Mouse (Mus musculus) retina, adult 2 months (tissue): ENCODE data around the gene Trap1.
"Not testable (repeated sequence)": the region's sequence is repeated elsewhere in the genome, so short reads cannot be mapped to it uniquely, and the experiment has no call there.

Source experiments
- DNase-seq: peaks from one replicate; pipeline ENCODE4 v3.0.0-alpha.2; 2012; ENCODE audit warnings: low read depth, low spot score

Gene Trap1

GRCm38 (mm10) chr16:4036807-4037206 lies 40.8 kb downstream of the Trap1 start, which contains the start of gene Dnase1:
Dnase1 (plus strand) TSS chr16:4036942.
- DNase-seq = no peak

- DNase-seq = no peak
These were observed 42.1 kb downstream of the Trap1 start for GRCm38 (mm10) chr16:4035575-4035974.

- DNase-seq = no peak
These were observed 43.2 kb downstream of the Trap1 start for GRCm38 (mm10) chr16:4034476-4034875.

GRCm38 (mm10) chr16:4033971-4034370 lies 43.7 kb downstream of the Trap1 start:
- no peak for DNase-seq

GRCm38 (mm10) chr16:4032341-4032748 lies 45.3 kb downstream of the Trap1 start:
- no peak for DNase-seq

GRCm38 (mm10) chr16:4031441-4032274 lies 46.0 kb downstream of the Trap1 start:
- no peak for DNase-seq

- no peak for DNase-seq
These were observed 47.1 kb downstream of the Trap1 start for GRCm38 (mm10) chr16:4030501-4030900.

GRCm38 (mm10) chr16:4029371-4029841 lies 48.2 kb downstream of the Trap1 start:
- DNase-seq = no peak

- no peak for DNase-seq
These were observed 50.4 kb downstream of the Trap1 start for GRCm38 (mm10) chr16:4027211-4027610.

GRCm38 (mm10) chr16:4026672-4027071 lies 51.0 kb downstream of the Trap1 start:
- no peak for DNase-seq

- no peak for DNase-seq
These were observed 54.9 kb downstream of the Trap1 start for GRCm38 (mm10) chr16:4022719-4023118.

GRCm38 (mm10) chr16:4021241-4021640 lies 56.4 kb downstream of the Trap1 start:
- no peak for DNase-seq

- not testable (repeated sequence) for DNase-seq
These were observed 60.2 kb downstream of the Trap1 start for GRCm38 (mm10) chr16:4017466-4017865.

- not testable (repeated sequence) for DNase-seq
These were observed 60.8 kb downstream of the Trap1 start for GRCm38 (mm10) chr16:4016786-4017185.

GRCm38 (mm10) chr16:4014040-4014668 lies 63.5 kb downstream of the Trap1 start:
- DNase-seq = no peak

- no peak for DNase-seq
These were observed 64.6 kb downstream of the Trap1 start for GRCm38 (mm10) chr16:4012882-4013570.

- DNase-seq = peak; percentile 92
These were observed 73.9 kb downstream of the Trap1 start, which contains the start of gene Slx4 for GRCm38 (mm10) chr16:4003489-4004398. Slx4 (minus strand) TSS chr16:4003770.
